Mouse (Mus musculus) lung, embryonic 15.5 days (tissue): ENCODE data around the gene Scamp4. TPM values are rescaled to one million over a fixed set of nuclear protein-coding genes. Genes with fewer than 3 reads are reported as not detected.

Experiments
- ATAC-seq: fragments of 200-750 bp; cut with Nextera tagmentation; 2 replicates; pipeline ENCODE4 v1.8.0; 2017; ENCODE audit warnings: moderate number of reproducible peaks, borderline replicate concordance; ENCODE audit not compliant: low FRiP score, low TSS enrichment; ENCODE audit errors: extremely low read depth
- H3K27ac ChIP-seq: fragments of 300-500 bp; sonication (generic); 2 replicates; pipeline ENCODE4 v1.5.1; 2015; ENCODE audit warnings: moderate library complexity, mild to moderate bottlenecking, inconsistent platforms
- H3K27me3 ChIP-seq: fragments of 300-500 bp; sonication (generic); 2 replicates; pipeline ENCODE4 v1.6.1; 2015; ENCODE audit warnings: inconsistent platforms
- H3K36me3 ChIP-seq: fragments of 300-500 bp; sonication (generic); 2 replicates; pipeline ENCODE4 v1.6.1; 2015; ENCODE audit warnings: inconsistent platforms
- H3K4me1 ChIP-seq: fragments of 300-500 bp; sonication (generic); 2 replicates; pipeline ENCODE4 v1.6.1; 2015; ENCODE audit warnings: inconsistent platforms
- H3K4me2 ChIP-seq: fragments of 300-500 bp; sonication (generic); 2 replicates; pipeline ENCODE4 v1.6.1; 2015; ENCODE audit warnings: inconsistent platforms, mild to moderate bottlenecking, moderate library complexity
- H3K4me3 ChIP-seq: fragments of 300-500 bp; sonication (generic); 2 replicates; pipeline ENCODE4 v1.5.1; 2015; ENCODE audit warnings: mild to moderate bottlenecking, inconsistent platforms
- H3K9ac ChIP-seq: fragments of 300-500 bp; sonication (generic); 2 replicates; pipeline ENCODE4 v1.6.1; 2015; ENCODE audit warnings: inconsistent platforms
- H3K9me3 ChIP-seq: fragments of 300-500 bp; sonication (generic); 2 replicates; pipeline ENCODE4 v1.6.1; 2016; ENCODE audit warnings: inconsistent platforms
- WGBS: fragments of 180-500 bp; shearing (Covaris S2); methylation state at CpG from one replicate; pipeline ENCODE4 v1.1.7; 2015; 5-methylcytosine and 5-hydroxymethylcytosine counted together
- polyA plus RNA-seq: library from polyadenylated mRNA; unstranded; fragments of >200 nt; fragmentation: Nextera tagmentation; extraction: Ambion mirVana; gene quantifications from 2 replicates; pipeline ENCODE4 v1.2.1, GENCODE M21; 2015

Scamp4 gene
- polyA plus RNA-seq, 1 experiment from 2014 or later, result 84.8 TPM

DNA sequence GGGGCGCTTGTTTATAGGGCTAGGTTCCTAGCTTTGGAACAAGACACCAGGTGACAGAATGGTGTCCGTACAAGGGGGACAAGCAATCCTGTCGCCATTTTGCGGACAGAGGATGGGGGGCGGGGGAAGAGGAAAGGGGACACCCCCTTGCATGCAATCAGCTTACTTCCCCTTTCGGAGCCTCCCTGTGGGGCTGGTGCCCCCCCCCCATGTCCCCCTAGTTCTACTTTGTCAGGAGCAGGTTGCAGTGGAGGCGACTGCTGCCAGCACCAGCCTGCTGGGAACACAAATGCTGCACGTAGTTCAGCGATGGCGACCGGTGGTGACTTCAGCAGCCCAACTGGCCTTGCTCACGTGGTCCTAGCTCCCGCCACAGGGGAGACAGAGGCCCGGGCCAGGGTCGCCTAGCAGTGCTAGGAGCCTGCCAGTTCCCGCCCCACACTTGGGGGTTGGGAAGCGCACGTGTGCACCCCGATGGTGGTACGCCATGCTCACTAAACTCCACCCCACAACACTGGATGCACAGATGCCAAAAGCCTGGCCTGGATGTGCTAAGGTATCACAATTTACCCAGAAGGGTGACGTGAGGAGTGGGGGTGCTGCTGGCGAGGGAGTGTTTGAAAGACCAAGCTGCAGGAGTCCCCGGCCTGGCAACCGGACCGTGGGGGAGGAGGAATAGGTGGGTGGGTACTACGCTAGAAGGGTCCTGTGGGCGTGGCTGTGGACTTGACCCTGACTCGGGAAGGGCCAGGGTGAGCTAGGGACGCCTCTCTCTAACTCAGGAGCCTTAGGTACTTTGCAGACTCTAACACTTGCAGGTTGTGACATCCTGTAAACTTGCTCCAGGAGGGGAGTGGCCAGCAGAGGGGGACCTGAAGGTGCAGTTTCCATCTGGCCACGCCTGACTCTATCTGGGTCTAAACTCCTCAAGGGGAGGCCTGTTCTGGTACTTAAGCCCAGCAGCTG lies 31.5 kb upstream of the Scamp4 start:
- Histone ChIP-seq H3K27ac (peak overlapping the region; percentile 41), H3K36me3 (peaks cover 11% of the 10 kb centered on the region; the same call in 1 of the 2 replicates), H3K9ac (peak overlapping the region; percentile 31), H3K9me3 (no peaks in the 10 kb centered on the region), H3K4me2 (peak overlapping the region; percentile 44), H3K4me1 (peaks cover 66% of the 10 kb centered on the region), H3K4me3 (peak overlapping the region; percentile 10; the same call in 1 of the 2 replicates), H3K27me3 (no peaks in the 10 kb centered on the region)
- 25% methylated on average over 30 of the region's 30 CpGs for WGBS
- ATAC-seq, result peak; percentile 20; the same call in 1 of the 2 replicates

DNA sequence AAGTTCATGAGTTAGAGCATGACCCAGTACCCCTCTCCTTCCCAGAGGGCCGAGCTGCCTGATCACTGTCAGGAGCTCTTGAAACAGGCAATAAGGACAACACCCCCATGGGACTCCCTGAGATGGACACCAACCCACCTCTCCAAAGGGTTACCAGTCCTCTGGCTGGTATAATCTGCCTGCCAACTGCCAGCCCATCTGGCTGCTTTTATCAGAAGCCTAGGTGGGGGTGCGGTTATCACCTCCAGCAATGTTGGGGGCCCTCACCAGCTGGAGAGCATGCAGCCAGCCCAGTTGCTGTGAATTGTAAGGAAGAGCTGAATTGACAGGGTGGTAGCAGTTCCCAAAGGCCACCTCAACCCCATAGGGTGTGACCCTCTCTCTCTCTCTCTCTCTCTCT lies 30.2 kb upstream of the Scamp4 start:
- Histone ChIP-seq H3K9ac (no peak overlapping the region), H3K9me3 (no peaks in the 10 kb centered on the region), H3K36me3 (0 out of 2 replicates have a peak, but pooled peaks cover 8% of the 10 kb centered on the region), H3K27ac (no peak overlapping the region), H3K4me2 (no peak overlapping the region), H3K27me3 (no peaks in the 10 kb centered on the region), H3K4me3 (no peak overlapping the region), H3K4me1 (peaks cover 63% of the 10 kb centered on the region)
- no peak for ATAC-seq
- WGBS, result 87% methylated on average over 2 of the region's 2 CpGs

DNA sequence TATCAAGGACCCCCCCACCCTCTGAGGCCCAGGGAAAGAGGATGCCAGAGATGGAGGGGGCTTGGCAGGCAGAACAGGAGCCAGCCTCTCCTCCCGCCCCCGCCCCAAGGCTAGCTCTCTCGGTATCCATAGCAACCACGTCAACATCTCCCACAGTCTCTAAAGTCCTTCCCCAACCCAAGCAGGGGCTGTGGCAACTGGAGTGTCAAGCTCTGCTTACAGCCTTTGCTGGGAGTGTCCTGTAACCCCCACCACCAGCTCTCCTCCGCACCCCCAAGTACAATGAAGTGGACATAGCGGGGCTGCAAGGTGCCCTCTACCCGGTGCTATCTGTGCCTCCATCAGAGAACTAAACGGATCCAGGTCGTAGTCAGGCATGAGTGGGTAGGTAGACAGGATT lies 28.7 kb upstream of the Scamp4 start:
- H3K9me3 ChIP-seq, result no peaks in the 10 kb centered on the region
- H3K4me1 ChIP-seq, result peaks cover 73% of the 10 kb centered on the region
- no peak overlapping the region for H3K27ac ChIP-seq
- H3K36me3 ChIP-seq, result no peaks in the 10 kb centered on the region
- no peak overlapping the region for H3K4me3 ChIP-seq
- H3K9ac ChIP-seq, result no peak overlapping the region
- no peaks in the 10 kb centered on the region for H3K27me3 ChIP-seq
- WGBS, result 48% methylated on average over 9 of the region's 9 CpGs
- H3K4me2 ChIP-seq, result no peak overlapping the region
- no peak for ATAC-seq

DNA sequence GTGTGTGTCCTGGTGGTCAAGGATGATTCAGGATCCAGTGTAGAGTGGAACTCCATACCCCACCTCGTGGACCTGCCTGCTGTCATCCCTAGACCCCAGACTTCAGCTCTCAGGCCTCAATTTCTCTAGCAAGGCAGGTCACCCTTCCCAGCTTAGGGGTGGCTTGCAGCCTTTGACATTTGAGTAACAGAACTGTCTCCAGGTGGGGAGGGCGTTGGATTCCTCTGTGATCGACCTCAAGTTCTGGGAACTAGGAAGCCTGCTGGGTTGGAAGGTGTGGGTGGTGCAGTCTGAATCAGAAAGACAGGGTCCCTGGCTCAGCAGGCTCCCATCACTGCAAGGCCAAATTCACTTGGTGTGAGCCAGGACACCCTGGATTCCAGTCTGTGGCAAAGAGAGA lies 27.8 kb upstream of the Scamp4 start:
- WGBS, result 73% methylated on average over 3 of the region's 3 CpGs
- Histone ChIP-seq H3K27ac (no peak overlapping the region), H3K4me2 (peak overlapping the region; percentile 97), H3K36me3 (no peaks in the 10 kb centered on the region), H3K27me3 (no peaks in the 10 kb centered on the region), H3K9me3 (no peaks in the 10 kb centered on the region), H3K9ac (peak overlapping the region; percentile 75; the same call in 1 of the 2 replicates), H3K4me1 (peaks cover 71% of the 10 kb centered on the region), H3K4me3 (no peak overlapping the region)
- no peak for ATAC-seq

DNA sequence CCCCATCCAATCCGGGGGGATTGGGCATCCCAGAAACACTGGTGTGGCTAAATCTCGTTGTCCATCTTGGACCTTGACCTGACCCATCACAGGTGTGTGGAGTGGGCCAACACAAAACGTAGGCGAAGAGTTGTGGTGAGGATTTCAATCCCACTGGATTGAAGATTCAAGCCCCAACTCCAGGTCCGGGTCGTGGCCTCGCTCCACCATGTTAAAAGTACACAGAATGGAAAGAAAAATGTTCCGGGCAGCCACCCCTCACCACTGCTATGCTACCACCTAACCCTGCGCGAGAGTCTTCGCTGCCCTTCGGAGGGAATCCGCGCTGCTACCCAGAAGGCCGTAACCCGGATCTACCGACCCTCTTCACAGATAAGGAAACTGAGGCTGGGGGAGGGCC lies 26.7 kb upstream of the Scamp4 start:
- Histone ChIP-seq H3K9ac (peak overlapping the region; percentile 75), H3K27me3 (no peaks in the 10 kb centered on the region), H3K4me1 (peaks cover 63% of the 10 kb centered on the region), H3K36me3 (no peaks in the 10 kb centered on the region), H3K27ac (peak overlapping the region; percentile 93; the same call in 1 of the 2 replicates), H3K4me2 (peak overlapping the region; percentile 97), H3K4me3 (peak overlapping the region; percentile 88), H3K9me3 (no peaks in the 10 kb centered on the region)
- 8% methylated on average over 17 of the region's 17 CpGs for WGBS
- no peak for ATAC-seq

DNA sequence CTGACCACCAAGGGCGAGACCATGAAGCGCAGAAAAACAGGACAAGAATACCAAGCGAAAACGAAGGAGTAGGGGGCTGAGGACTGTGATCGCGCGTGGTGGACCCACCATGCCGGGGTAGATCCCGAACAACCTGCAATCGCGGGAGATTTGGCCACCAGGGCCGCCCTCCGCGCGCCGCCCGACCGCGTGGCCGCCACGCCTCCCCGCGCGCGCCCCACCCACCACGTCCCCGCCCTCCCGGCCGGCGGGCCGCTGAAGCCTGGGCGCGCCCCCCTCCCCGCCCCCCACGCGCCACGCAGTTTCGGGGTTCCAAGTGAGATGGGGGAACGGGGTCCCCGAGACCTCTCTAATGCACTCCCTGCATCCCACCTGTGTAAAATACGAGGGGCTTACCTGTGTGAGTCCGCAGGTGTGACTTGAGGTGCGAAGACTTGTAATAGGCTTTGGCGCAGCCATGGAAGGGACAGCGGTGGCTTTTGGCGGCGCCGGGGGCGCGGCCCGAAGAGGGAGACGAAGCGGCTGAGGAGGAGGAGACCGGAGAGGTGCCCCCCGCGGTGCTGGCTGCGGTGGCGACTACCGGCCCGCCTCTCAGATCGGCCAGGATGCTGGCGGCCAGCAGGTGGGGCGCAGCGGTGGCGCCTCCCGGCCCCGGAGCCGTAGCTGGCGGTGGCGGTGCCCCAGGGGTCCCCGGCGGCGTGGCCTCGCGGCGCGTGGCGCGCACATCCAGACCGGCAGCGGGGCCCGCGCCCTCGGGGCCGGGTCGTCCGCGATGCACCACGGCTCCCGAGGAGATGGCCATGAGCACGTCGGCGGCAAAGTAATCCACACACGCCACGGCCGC lies 26.1 kb upstream of the Scamp4 start:
- WGBS, result under 1% methylated on average over 84 of the region's 96 CpGs
- Histone ChIP-seq H3K9ac (peak overlapping the region; percentile 75), H3K9me3 (no peaks in the 10 kb centered on the region), H3K4me1 (peaks cover 57% of the 10 kb centered on the region), H3K36me3 (no peaks in the 10 kb centered on the region), H3K27ac (peak overlapping the region; percentile 93), H3K4me2 (peak overlapping the region; percentile 97), H3K4me3 (peak overlapping the region; percentile 88), H3K27me3 (no peaks in the 10 kb centered on the region)
- peak; percentile 2 for ATAC-seq

DNA sequence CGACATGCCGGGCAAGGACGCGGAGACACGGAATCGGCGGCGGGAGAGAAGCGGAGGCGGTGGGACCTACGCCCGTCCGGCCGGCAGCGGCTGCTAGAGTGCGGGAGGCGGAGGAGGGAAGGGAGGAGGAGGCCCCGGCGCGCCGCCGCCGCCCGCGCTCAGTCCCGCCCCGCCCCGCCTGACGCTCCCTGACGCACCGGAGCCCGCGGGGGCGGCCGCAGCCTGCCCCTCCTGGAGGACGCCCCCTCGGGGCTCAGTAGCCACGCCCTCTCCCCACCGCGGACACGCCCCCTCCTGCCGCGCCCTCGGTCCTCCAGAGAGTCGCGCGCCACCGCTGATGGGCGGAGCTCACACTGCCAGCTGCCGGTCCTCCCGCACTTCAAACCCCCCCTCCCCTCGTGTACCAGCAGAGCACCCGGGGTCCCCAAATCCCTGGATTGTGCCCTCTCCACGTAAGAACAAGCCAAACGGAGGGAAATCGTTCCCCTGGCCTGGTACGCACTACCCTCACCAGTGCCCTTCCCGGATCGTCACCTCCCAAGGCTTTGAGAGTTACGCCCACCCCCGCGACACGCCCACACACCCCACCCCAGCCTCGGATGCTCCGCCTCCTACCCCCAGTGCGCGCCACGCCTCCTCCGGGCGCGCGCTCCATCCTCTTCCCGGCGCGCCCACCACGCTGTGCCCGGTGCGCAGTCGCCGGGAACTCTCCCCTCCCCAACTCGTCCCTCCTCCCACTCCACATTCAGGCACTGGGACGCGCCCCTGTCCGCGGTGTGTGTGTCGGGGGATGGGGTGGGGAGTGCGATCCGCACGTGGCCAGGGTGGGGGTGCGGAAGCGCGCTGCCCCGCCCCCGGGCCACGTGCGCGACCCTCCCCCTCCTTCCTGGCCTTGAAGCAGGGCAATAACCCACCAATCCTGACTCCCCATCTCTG lies 25.2 kb upstream of the Scamp4 start, which contains the start of gene Klf16:
Gene Klf16, minus strand, starts transcription at position 127 of the 936 bp plus-strand sequence.
- Histone ChIP-seq H3K4me2 (peak within 1 kb of the TSS; percentile 97), H3K36me3 (peaks cover 7% of the 10 kb centered on the region; the same call in 1 of the 2 replicates), H3K9ac (peak within 1 kb of the TSS; percentile 75), H3K27ac (peak within 1 kb of the TSS; percentile 93), H3K27me3 (no peaks in the 10 kb centered on the region), H3K4me1 (peaks cover 48% of the 10 kb centered on the region), H3K4me3 (peak within 1 kb of the TSS; percentile 88), H3K9me3 (no peaks in the 10 kb centered on the region)
- WGBS, result under 1% methylated on average over 77 of the region's 97 CpGs
- ATAC-seq, result peak; percentile 88

DNA sequence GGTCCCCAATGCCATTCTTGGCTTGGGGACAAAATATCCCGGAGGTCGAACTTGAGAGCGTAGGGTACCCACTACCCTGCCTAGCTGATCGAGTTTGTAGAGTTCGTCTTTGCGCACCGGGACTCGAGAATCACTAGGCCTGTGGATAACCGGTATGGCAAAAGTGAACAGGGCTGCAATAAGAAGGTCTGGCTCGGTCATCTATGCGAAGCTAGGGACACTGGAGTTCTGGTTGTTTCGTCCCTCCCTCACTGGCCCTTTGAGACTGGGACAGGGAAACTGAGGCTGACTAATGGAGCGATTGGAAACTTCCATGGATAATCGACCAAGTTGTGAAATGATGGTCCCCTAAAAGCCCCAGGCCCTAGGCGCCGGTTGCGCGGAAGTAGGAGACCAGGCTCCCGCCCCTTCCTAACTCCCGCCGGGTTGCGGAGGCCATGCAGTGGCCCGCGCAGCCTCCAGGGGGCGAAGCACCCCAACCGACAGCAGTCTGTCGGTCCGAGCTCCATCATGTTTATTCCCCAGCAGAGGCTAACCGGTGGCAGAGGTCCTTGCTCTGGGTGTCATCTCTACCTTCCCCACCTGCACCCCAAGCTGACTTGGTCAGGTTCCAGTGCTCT lies 24.4 kb upstream of the Scamp4 start:
- Histone ChIP-seq H3K4me2 (peak overlapping the region; percentile 97), H3K4me3 (peak overlapping the region; percentile 88), H3K36me3 (peaks cover 12% of the 10 kb centered on the region), H3K9me3 (no peaks in the 10 kb centered on the region), H3K27me3 (no peaks in the 10 kb centered on the region), H3K4me1 (peaks cover 41% of the 10 kb centered on the region), H3K27ac (peak overlapping the region; percentile 93), H3K9ac (peak overlapping the region; percentile 38)
- under 1% methylated on average over 29 of the region's 29 CpGs for WGBS
- peak; percentile 36 for ATAC-seq

DNA sequence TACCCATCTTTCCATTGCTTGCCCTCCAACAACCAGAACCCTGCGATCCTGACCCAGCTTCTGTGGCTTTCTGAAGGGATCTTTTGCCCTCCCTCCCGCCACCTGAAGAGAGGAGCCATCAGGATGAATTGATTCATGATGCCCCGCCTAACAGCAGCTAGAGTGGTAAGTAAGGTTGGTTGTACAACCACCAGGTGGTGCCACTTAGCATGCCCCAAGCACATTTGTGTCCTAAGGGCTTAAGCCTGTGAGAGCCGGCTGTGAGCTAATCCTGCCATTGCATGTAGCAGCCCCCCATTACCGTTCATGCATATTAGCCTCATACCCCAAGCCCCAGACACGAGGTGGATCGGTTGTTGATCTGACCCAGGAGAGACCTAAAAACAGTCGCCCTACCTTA lies 23.8 kb upstream of the Scamp4 start:
- WGBS, result 12% methylated on average over 8 of the region's 8 CpGs
- Histone ChIP-seq H3K27me3 (no peaks in the 10 kb centered on the region), H3K27ac (peak overlapping the region; percentile 93), H3K4me3 (peak overlapping the region; percentile 88), H3K4me1 (peaks cover 36% of the 10 kb centered on the region), H3K4me2 (peak overlapping the region; percentile 97), H3K36me3 (peaks cover 19% of the 10 kb centered on the region), H3K9ac (peak overlapping the region; percentile 13; the same call in 1 of the 2 replicates), H3K9me3 (no peaks in the 10 kb centered on the region)
- ATAC-seq, result no peak

DNA sequence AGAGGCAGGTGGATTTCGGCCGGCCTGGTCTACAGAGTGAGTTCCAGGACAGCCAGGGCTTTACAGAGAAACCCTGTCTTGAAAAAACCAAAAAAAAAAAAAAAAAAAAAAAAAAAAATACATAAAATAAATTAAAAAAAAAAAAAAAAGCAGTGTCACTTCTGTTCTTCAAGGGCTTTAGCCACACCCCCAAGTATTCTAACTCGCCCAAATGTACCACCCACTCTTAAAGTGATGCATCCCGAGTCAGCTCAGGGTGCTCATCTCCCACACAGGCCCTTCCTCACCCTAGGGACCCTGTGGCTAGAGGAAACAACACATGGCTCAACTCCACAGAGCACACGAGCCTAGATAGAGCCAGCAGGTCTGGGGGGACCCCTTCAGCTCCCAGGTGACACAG lies 19.6 kb upstream of the Scamp4 start:
- H3K27me3 ChIP-seq, result no peaks in the 10 kb centered on the region
- no peak overlapping the region for H3K4me3 ChIP-seq
- no peaks in the 10 kb centered on the region for H3K9me3 ChIP-seq
- peaks cover 20% of the 10 kb centered on the region for H3K4me1 ChIP-seq
- H3K36me3 ChIP-seq, result peaks cover 32% of the 10 kb centered on the region
- no peak overlapping the region for H3K9ac ChIP-seq
- ATAC-seq, result no peak
- no peak overlapping the region for H3K4me2 ChIP-seq
- 82% methylated on average over 5 of the region's 5 CpGs for WGBS
- H3K27ac ChIP-seq, result no peak overlapping the region
